Mouse (Mus musculus): ENCODE data around the gene Chmp6. TPM values are rescaled to one million over a fixed set of nuclear protein-coding genes. Genes with fewer than 3 reads are reported as not detected.

The Chmp6 gene
- polyA plus RNA-seq (2014; fragmentation: Illumina TruSeq; extraction: RNeasy Lipid Tissue Mini Kit (QIAGEN cat#74804); ENCODE audit: insufficient read depth, low read depth, low replicate concordance) = 34.5 TPM

GRCm38 (mm10) chr11:119913291-119913934 is at the start of gene Chmp6:
Gene Chmp6, plus strand, starts transcription at chr11:119913441.

DNA sequence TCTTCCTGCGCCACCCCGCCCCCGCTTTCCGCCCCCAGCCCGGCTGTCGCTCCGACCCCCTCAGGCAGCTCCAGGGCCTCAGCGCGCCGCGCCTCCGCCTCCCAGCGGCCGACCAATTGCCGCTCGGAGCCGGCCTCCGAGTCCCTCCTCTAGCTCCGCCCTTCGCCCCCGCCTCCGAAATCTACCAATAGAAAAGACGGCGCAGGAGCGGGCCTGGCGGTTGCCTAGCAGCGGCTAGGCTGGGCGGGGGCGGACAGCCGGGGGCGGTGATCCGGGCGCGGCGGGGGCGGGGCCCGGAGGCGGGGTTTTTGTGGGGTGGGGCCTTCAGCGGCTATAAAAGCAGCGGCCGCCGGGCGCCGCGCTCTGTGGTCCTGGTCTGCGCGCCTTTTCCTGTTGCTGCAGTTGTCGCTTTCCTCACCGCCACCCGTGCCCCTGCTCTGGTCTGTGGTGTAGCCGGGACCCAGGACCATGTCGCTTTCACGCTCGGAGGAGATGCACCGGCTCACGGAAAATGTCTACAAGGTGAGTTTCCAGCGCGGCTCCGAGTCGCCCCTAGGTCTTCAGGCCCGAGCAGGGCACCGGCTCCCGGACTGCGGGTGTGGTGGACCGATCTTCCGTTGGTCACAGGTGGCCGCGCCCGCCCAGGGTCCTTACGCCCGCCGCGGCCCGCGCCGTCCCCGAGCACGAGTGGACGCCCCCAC is 29.6 kb downstream of the Chmp6 start, which contains the start of gene Baiap2:
TSS of gene Baiap2 (plus strand) at position 37 of the 701 bp plus-strand sequence.

Other genes starting within 250 kb of the Chmp6 start
- 27.9 TPM for gene Baiap2, start 29.3 kb downstream of the Chmp6 start, polyA plus RNA-seq (2014; fragmentation: Illumina TruSeq; extraction: RNeasy Lipid Tissue Mini Kit (QIAGEN cat#74804); ENCODE audit: insufficient read depth, low read depth, low replicate concordance)
- gene Aatk, start 133.7 kb downstream of the Chmp6 start, polyA plus RNA-seq (2014; fragmentation: Illumina TruSeq; extraction: RNeasy Lipid Tissue Mini Kit (QIAGEN cat#74804); ENCODE audit: insufficient read depth, low read depth, low replicate concordance) = 5.2 TPM
- gene Cep131, start 173.4 kb downstream of the Chmp6 start, polyA plus RNA-seq (2014; fragmentation: Illumina TruSeq; extraction: RNeasy Lipid Tissue Mini Kit (QIAGEN cat#74804); ENCODE audit: insufficient read depth, low read depth, low replicate concordance) = 7.0 TPM
- 6.6 TPM for gene Tepsin, start 185.3 kb downstream of the Chmp6 start, polyA plus RNA-seq (2014; fragmentation: Illumina TruSeq; extraction: RNeasy Lipid Tissue Mini Kit (QIAGEN cat#74804); ENCODE audit: insufficient read depth, low read depth, low replicate concordance)
- 78.5 TPM for gene Ndufaf8, start 185.5 kb downstream of the Chmp6 start, polyA plus RNA-seq (2014; fragmentation: Illumina TruSeq; extraction: RNeasy Lipid Tissue Mini Kit (QIAGEN cat#74804); ENCODE audit: insufficient read depth, low read depth, low replicate concordance)
- 44.5 TPM for gene Slc38a10, start 237.9 kb downstream of the Chmp6 start, polyA plus RNA-seq (2014; fragmentation: Illumina TruSeq; extraction: RNeasy Lipid Tissue Mini Kit (QIAGEN cat#74804); ENCODE audit: insufficient read depth, low read depth, low replicate concordance)

Measured in lung, adult 10 weeks (tissue).